Mouse (Mus musculus) CH12.LX (cell line): ENCODE results near the gene Tcte1. TPM values are rescaled to one million over a fixed set of nuclear protein-coding genes. Genes with fewer than 3 reads are reported as not detected.
A peak's percentile ranks its signal among the peaks of the same experiment; 100 is the strongest.

Source experiments
- DNase-seq: peaks from one replicate; pipeline ENCODE4 v3.0.0-alpha.2; 2013; ENCODE audit errors: extremely low read depth
- H3K27ac ChIP-seq: 2 replicates; pipeline ENCODE4 v1.5.1; 2012; ENCODE audit warnings: low read depth, mild to moderate bottlenecking, control low read depth, moderate library complexity; ENCODE audit not compliant: insufficient read depth
- H3K27me3 ChIP-seq: replicated peaks from 2 replicates; pipeline ENCODE3; 2012; ENCODE audit warnings: inconsistent platforms
- H3K36me3 ChIP-seq, 2 experiments: replicated peaks in 1 of 2; 2 replicates each; pipeline versions ENCODE3 to v1.6.1; 2012; ENCODE audit warnings: inconsistent platforms in 1 of 2, low read length in 1 of 2, mild to moderate bottlenecking in 1 of 2, mixed read lengths in 1 of 2, moderate library complexity in 1 of 2; ENCODE audit not compliant: control insufficient read depth in 1 of 2, insufficient read depth in 1 of 2
- H3K4me1 ChIP-seq, 2 experiments: 2 replicates each; pipeline ENCODE4 v1.6.1; 2012; ENCODE audit warnings: inconsistent platforms in 1 of 2, moderate library complexity in 1 of 2; ENCODE audit not compliant: insufficient read depth in 2 of 2, control insufficient read depth in 1 of 2
- H3K4me2 ChIP-seq: 2 replicates; pipeline ENCODE4 v1.6.1; 2012; ENCODE audit warnings: low read depth, mild to moderate bottlenecking, control low read depth; ENCODE audit not compliant: poor library complexity, insufficient read depth, severe bottlenecking
- H3K4me3 ChIP-seq, 3 experiments: fragments of 150-350 bp in 1 of 3; sonication (generic) in 1 of 3; replicated peaks in 1 of 3; 2 replicates each; pipeline versions ENCODE3 to v1.5.1; 2011 to 2012; ENCODE audit warnings: low read depth in 2 of 3, low read length in 2 of 3, mild to moderate bottlenecking in 2 of 3, moderate library complexity in 2 of 3, control low read depth in 1 of 3, improper control_type of control experiment in 1 of 3, inconsistent platforms in 1 of 3, mixed read lengths in 1 of 3; ENCODE audit not compliant: poor library complexity in 1 of 3
- H3K79me2 ChIP-seq: replicated peaks from 2 replicates; pipeline ENCODE4 v1.6.1; 2012; ENCODE audit warnings: mild to moderate bottlenecking, moderate library complexity; ENCODE audit not compliant: control insufficient read depth, poor library complexity, insufficient read depth, severe bottlenecking; ENCODE audit errors: extremely low read depth
- H3K9ac ChIP-seq: 2 replicates; pipeline ENCODE4 v1.6.1; 2012; ENCODE audit warnings: low read depth, mild to moderate bottlenecking, control low read depth, moderate library complexity; ENCODE audit not compliant: insufficient read depth
- H3K9me3 ChIP-seq: replicated peaks from 2 replicates; pipeline ENCODE3; 2012; ENCODE audit warnings: low read length, inconsistent platforms, mixed read lengths
- BHLHE40 ChIP-seq: IDR thresholded peaks from 2 replicates; pipeline ENCODE4 v1.6.1; 2011; ENCODE audit warnings: mild to moderate bottlenecking, low read depth, low read length, improper control_type of control experiment
- CHD2 ChIP-seq: IDR thresholded peaks from 2 replicates; pipeline ENCODE4 v1.6.1; 2011; ENCODE audit warnings: low read length, improper control_type of control experiment
- CTCF ChIP-seq, 2 experiments: IDR thresholded peaks in 1 of 2; conservative IDR thresholded peaks in 1 of 2; 2 replicates each; pipeline ENCODE4 v1.5.1; 2011 to 2012; ENCODE audit warnings: low read depth in 2 of 2, low read length in 2 of 2, improper control_type of control experiment in 1 of 2, inconsistent platforms in 1 of 2, mild to moderate bottlenecking in 1 of 2, moderate library complexity in 1 of 2
- ELF1 ChIP-seq: IDR thresholded peaks from 2 replicates; pipeline ENCODE4 v1.6.1; 2014; ENCODE audit warnings: low read depth, mild to moderate bottlenecking, inconsistent platforms, low read length, improper control_type of control experiment
- EP300 ChIP-seq: IDR thresholded peaks from 2 replicates; pipeline ENCODE4 v1.6.1; 2011; ENCODE audit warnings: low read length, improper control_type of control experiment
- GABPA ChIP-seq: IDR thresholded peaks from 2 replicates; pipeline ENCODE4 v1.6.1; 2012; ENCODE audit warnings: low read depth, low read length, improper control_type of control experiment, inconsistent platforms; ENCODE audit not compliant: insufficient replicate concordance
- HCFC1 ChIP-seq: IDR thresholded peaks from 2 replicates; pipeline ENCODE4 v1.6.1; 2012; ENCODE audit warnings: low read depth, mild to moderate bottlenecking, inconsistent platforms, low read length, improper control_type of control experiment
- JUND ChIP-seq: conservative IDR thresholded peaks from 2 replicates; pipeline ENCODE4 v1.6.1; 2011; ENCODE audit warnings: low read depth, low read length, improper control_type of control experiment
- KAT2A ChIP-seq: IDR thresholded peaks from 2 replicates; pipeline ENCODE4 v1.6.1; 2012; ENCODE audit warnings: low read length, improper control_type of control experiment, inconsistent platforms; ENCODE audit not compliant: insufficient replicate concordance
- MAFK ChIP-seq: IDR thresholded peaks from 2 replicates; pipeline ENCODE4 v1.6.1; 2011; ENCODE audit warnings: low read length, improper control_type of control experiment; ENCODE audit not compliant: insufficient replicate concordance
- MAX ChIP-seq: IDR thresholded peaks from 2 replicates; pipeline ENCODE4 v1.6.1; 2011; ENCODE audit warnings: low read length, improper control_type of control experiment
- MEF2A ChIP-seq: IDR thresholded peaks from 2 replicates; pipeline ENCODE4 v1.6.1; 2014; ENCODE audit warnings: low read depth, mild to moderate bottlenecking, inconsistent platforms, low read length, improper control_type of control experiment, borderline replicate concordance
- MXI1 ChIP-seq: IDR thresholded peaks from 2 replicates; pipeline ENCODE4 v1.6.1; 2011; ENCODE audit warnings: mild to moderate bottlenecking, low read depth, low read length, improper control_type of control experiment
- NELFE ChIP-seq: IDR thresholded peaks from 2 replicates; pipeline ENCODE4 v1.6.1; 2011; ENCODE audit warnings: low read depth, low read length, improper control_type of control experiment
- PAX5 ChIP-seq: IDR thresholded peaks from 2 replicates; pipeline ENCODE4 v1.6.1; 2012; ENCODE audit warnings: low read length, inconsistent platforms, mixed read lengths
- POLR2A ChIP-seq: IDR thresholded peaks from 2 replicates; pipeline ENCODE4 v1.6.1; 2011; ENCODE audit warnings: low read depth, mild to moderate bottlenecking, improper control_type of control experiment, low read length
- RAD21 ChIP-seq: IDR thresholded peaks from 2 replicates; pipeline ENCODE4 v1.6.1; 2011; ENCODE audit warnings: low read depth, mild to moderate bottlenecking, low read length, improper control_type of control experiment, moderate library complexity
- RCOR1 ChIP-seq: conservative IDR thresholded peaks from 2 replicates; pipeline ENCODE4 v1.6.1; 2012; ENCODE audit warnings: low read depth, mild to moderate bottlenecking, inconsistent platforms, low read length, improper control_type of control experiment
- SIN3A ChIP-seq: IDR thresholded peaks from 2 replicates; pipeline ENCODE4 v1.6.1; 2012; ENCODE audit warnings: low read length, improper control_type of control experiment, inconsistent platforms
- SMC3 ChIP-seq: IDR thresholded peaks from 2 replicates; pipeline ENCODE4 v1.6.1; 2011; ENCODE audit warnings: low read depth, low read length, improper control_type of control experiment
- TBP ChIP-seq: conservative IDR thresholded peaks from 2 replicates; pipeline ENCODE4 v1.6.1; 2011; ENCODE audit warnings: low read depth, low read length, improper control_type of control experiment
- TCF12 ChIP-seq: IDR thresholded peaks from 2 replicates; pipeline ENCODE4 v1.6.1; 2014; ENCODE audit warnings: low read depth, mild to moderate bottlenecking, inconsistent platforms, low read length, improper control_type of control experiment
- UBTF ChIP-seq: IDR thresholded peaks from 2 replicates; pipeline ENCODE4 v1.6.1; 2012; ENCODE audit warnings: low read depth, mild to moderate bottlenecking, inconsistent platforms, low read length, improper control_type of control experiment, moderate library complexity
- USF1 ChIP-seq: IDR thresholded peaks from 2 replicates; pipeline ENCODE4 v1.6.1; 2014; ENCODE audit warnings: low read depth, mild to moderate bottlenecking, inconsistent platforms, low read length, improper control_type of control experiment
- USF2 ChIP-seq: conservative IDR thresholded peaks from 2 replicates; pipeline ENCODE4 v1.6.1; 2011; ENCODE audit warnings: low read depth, low read length, improper control_type of control experiment
- ZC3H11A ChIP-seq: IDR thresholded peaks from 2 replicates; pipeline ENCODE4 v1.6.1; 2012; ENCODE audit warnings: low read depth, mild to moderate bottlenecking, inconsistent platforms, low read length, improper control_type of control experiment
- ZKSCAN1 ChIP-seq: IDR thresholded peaks from 2 replicates; pipeline ENCODE4 v1.6.1; 2012; ENCODE audit warnings: low read depth, inconsistent platforms, low read length, improper control_type of control experiment, borderline replicate concordance
- ZMIZ1 ChIP-seq: IDR thresholded peaks from 2 replicates; pipeline ENCODE4 v1.6.1; 2012; ENCODE audit warnings: low read depth, mild to moderate bottlenecking, inconsistent platforms, low read length, improper control_type of control experiment
- ZNF384 ChIP-seq: IDR thresholded peaks from 2 replicates; pipeline ENCODE4 v1.6.1; 2012; ENCODE audit warnings: low read depth, low read length, improper control_type of control experiment, inconsistent platforms
- dilution Hi-C: fragments of 300-500 bp; cut with MboI; formaldehyde crosslinking; loops from 2 replicates; pipeline ENCODE4 v1.14.3; 2020; ENCODE audit warnings: low sequenced_read_pairs; ENCODE audit not compliant: extremely low pct_unique_long_range_greater_than_20kb, extremely low pct_ligation_motif_present
- in situ Hi-C: fragments of 300-500 bp; cut with MboI; formaldehyde crosslinking; loops from 3 replicates; pipeline ENCODE4 v1.14.3; 2019; ENCODE audit warnings: low sequenced_read_pairs, low pct_ligation_motif_present, low pct_unique_long_range_greater_than_20kb, mixed read lengths
- polyA plus RNA-seq: library from polyadenylated mRNA; unstranded; fragments of >175 nt; gene quantifications from 2 replicates; pipeline ENCODE4 v1.2.1, GENCODE M21; 2012; ENCODE audit warnings: low read depth; ENCODE audit not compliant: insufficient read length
- total RNA-seq, 2 experiments: library from RNA; depleted of rRNA; stranded (reverse); fragments of 300-350 nt in 1 of 2; fragments of >200 nt in 1 of 2; gene quantifications; 2 replicates each; pipeline ENCODE4 v1.2.3; 2012 to 2014

The Tcte1 gene
- total and polyA plus RNA-seq, 3 experiments, result not detected

DNA sequence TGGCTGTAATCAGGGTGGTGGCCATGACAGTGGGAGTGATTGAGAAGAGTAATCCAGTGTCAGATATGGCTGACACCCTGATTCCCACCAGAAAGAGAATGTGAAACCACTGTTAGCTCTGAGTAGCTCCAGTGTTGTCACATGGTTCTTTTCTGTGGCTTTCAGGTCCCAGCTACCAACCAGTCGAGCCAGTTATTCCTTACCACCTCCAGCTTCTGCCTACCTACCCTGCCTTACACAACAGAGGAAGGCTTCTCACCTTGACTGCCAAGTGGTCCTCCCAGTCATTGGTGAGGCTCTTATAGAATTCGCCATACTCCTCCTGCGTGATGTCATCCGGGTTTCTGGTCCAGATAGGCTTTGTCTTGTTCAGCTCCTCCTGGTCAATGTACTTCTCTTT is 46.8 kb downstream of the Tcte1 start:
- Histone ChIP-seq H3K9me3 (no peaks in the 10 kb centered on the region), H3K27me3 (no peaks in the 10 kb centered on the region), H3K79me2 (peaks cover 60% of the 10 kb centered on the region), H3K4me1 (peaks cover 33 to 70% of the 10 kb centered on the region in 2 experiments), H3K4me2 (peak overlapping the region; percentile 90; the same call in 1 of the 2 replicates), H3K4me3 (peak overlapping the region in 2 of 3 experiments; percentile 5 to 93), H3K27ac (peak overlapping the region; percentile 42), H3K36me3 (peaks cover 57 to 68% of the 10 kb centered on the region in 2 experiments), H3K9ac (peak overlapping the region; percentile 99; the same call in 1 of the 2 replicates)
- dilution Hi-C loops, result no loop called here
- 0 out of 2 replicates have a peak, but pooled peaks have one; percentile 22 for TF ChIP-seq MAX
- TF ChIP-seq USF2, result no peak; the same call in 1 of the 2 replicates
- TF ChIP-seq EP300, result no peak
- TF ChIP-seq USF1, result no peak
- TF ChIP-seq MAFK, result no peak
- TF ChIP-seq POLR2A, result no peak
- no peak for TF ChIP-seq TCF12
- TF ChIP-seq KAT2A, result no peak
- TF ChIP-seq BHLHE40, result no peak
- TF ChIP-seq SMC3, result no peak
- no peak for TF ChIP-seq CHD2
- peak; percentile 11; the same call in 1 of the 2 replicates for TF ChIP-seq ZMIZ1
- no peak for TF ChIP-seq JUND
- no peak for TF ChIP-seq HCFC1
- no peak for TF ChIP-seq MEF2A
- DNase-seq, result no peak
- in situ Hi-C loops, result no loop called here

DNA sequence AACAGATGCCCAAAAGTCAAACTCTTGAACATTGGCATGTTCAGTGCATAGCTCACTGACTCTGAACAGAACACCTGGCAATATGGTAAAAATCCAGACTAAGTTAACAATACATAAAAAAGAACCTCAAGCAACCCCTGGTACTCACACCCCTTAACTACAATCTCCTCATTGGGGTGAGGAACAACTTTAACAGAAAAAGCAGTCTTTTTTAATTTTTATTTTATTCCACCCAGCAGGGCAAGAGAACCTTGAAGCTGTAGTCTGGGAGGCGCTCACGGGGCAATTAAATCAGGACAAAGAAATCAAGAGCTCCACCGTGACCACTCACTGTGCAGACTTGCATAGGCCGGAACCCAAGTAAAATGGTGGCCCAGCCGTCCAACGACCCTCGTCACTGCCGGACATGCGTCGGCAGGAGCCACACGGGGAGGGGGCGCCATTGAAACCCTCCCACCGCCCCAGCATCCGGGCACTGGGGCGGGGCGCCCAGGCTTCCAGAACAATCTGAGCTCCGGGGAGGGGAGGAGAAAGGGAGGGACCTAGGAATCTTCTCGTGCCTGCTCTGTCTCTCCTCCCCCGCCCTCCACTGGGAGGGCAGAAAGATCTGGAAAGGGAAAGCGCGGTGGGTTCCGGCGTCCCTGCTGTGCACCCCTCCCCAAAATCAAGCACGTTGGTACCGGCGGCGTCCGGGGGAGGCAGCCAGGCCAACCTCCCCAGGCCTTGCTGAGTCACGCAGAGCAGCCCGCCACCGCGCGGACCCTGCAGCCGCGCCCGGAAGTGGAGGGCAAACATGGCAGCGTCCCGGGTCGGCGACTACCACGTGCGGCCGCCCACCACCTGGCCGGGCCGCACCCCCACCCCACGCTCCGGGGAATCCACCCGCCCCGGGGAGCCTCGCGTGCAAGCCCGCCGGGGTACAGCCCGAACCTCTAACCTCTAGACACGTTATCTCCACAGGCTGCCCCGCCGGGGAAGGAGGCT is 49.2 kb downstream of the Tcte1 start:
- peak; percentile 85 for DNase-seq
- peak overlapping the region; percentile 99 for H3K9ac ChIP-seq
- H3K27ac ChIP-seq, result peak overlapping the region; percentile 82
- H3K4me2 ChIP-seq, result peak overlapping the region; percentile 90
- H3K79me2 ChIP-seq, result peaks cover 46% of the 10 kb centered on the region
- dilution Hi-C loops (no loop called here), in situ Hi-C loops (no loop called here)
- H3K9me3 ChIP-seq, result no peaks in the 10 kb centered on the region
- H3K4me3 ChIP-seq, result peak overlapping the region; percentile 83 to 93 (median 84)
- no peaks in the 10 kb centered on the region for H3K27me3 ChIP-seq
- peaks cover 21 to 54% of the 10 kb centered on the region in 2 experiments for H3K4me1 ChIP-seq
- peaks cover 43 to 49% of the 10 kb centered on the region in 2 experiments for H3K36me3 ChIP-seq
- TF ChIP-seq USF2 (no peak), ZNF384 (no peak), USF1 (no peak), ZKSCAN1 (no peak), ELF1 (peak; percentile 76), MAX (no peak; the same call in 1 of the 2 replicates), RCOR1 (no peak), ZC3H11A (no peak), MAFK (no peak), TCF12 (no peak), SMC3 (no peak), PAX5 (no peak), UBTF (peak; percentile 77), ZMIZ1 (no peak; the same call in 1 of the 2 replicates), POLR2A (no peak), BHLHE40 (no peak), HCFC1 (peak; percentile 62; the same call in 1 of the 2 replicates), SIN3A (peak; percentile 90), CHD2 (no peak), TBP (no peak), GABPA (no peak), MXI1 (peak; percentile 92; the same call in 1 of the 2 replicates), NELFE (no peak), RAD21 (no peak), CTCF (conservative IDR thresholded peaks at IDR 0.05 in 1 of 2, IDR thresholded peaks at IDR 0.05 in 1 of 2; ENCODE audit: low read depth in 2 of 2, low read length in 2 of 2) (no peak)
